Mouse (Mus musculus) small intestine, adult 10 weeks (tissue): Measurements from ENCODE around the gene Dld. TPM values are rescaled to one million over a fixed set of nuclear protein-coding genes. Genes with fewer than 3 reads are reported as not detected.

Experiments
- polyA plus RNA-seq: library from polyadenylated mRNA; stranded (reverse); fragments of 350-450 nt; fragmentation: Illumina TruSeq; extraction: RNeasy Lipid Tissue Mini Kit (QIAGEN cat#74804); gene quantifications from one replicate; pipeline ENCODE4 v1.2.3, GENCODE M21; 2014; ENCODE audit warnings: low replicate concordance

The Dld gene
- polyA plus RNA-seq, result 661 TPM

DNA sequence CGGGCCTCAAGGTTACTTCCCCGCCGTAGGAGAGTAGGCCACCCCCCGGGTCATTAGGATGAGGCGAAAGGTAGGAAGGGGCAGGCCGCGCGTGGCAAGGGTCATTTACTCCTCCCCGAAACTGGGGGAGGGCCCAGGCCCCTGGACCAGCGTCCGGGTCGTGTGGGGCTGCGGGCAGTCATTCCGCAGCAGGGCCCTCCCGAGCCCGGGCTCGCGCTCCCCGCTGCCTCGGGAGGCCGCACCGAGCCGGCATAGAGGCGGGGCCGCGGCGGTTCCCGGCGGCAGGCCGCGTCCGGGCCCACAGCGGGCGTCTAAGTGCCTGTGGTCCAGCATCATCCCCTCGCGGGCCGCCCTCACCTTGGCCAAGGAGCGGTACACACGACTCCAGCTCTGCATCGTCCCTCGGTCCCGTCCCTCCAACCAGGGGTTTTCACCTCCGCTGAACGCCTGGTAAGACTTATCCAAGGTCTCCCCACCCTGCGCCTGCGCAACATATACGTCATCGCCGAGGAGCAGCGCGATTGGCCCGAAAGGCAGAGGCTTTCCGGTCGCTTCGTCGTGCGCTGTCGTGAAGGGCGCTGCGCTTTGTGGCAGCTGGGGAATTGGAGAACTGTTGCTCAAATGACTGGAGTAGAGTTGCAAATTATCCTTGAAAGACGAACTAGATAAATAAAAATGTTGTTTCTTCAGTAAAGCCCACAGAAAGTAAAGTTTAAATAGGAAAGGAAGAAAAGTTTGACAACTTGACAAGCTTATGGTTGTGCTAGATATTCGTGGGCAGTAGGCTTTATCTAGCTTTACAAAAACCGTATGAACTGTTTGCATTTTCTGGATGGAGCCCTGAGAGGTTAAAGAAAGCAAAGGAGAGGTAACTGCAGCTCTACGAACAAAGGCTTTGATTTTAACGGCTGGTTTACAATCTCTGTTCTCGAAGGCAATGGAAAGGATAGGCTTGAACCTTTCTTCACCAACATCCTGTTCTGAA lies at the start of gene Dld:
Dld (minus strand) TSS at position 510 of the 985 bp plus-strand sequence.

DNA sequence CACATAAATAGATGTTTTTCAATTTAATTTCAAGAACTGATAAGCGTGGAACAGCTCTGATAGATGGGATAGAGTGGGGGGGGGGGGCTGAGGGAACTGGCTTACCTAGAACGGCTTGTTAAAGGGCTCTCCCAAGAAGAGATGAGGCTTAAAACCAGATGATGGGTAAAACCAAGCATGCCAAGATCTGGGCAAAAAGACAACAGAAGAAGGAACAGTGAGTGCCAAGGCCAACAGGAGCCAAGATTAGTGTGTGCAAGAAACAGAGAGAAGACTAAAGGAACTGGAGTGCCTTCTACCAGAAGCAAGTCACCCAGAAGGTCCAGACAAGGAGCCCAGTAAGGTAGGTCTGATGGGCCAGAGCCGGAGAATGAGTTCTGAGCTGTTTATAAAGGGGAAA lies 39.3 kb upstream of the Dld start, which contains the start of gene Slc26a3:
Slc26a3 (plus strand) TSS at position 301 of the 400 bp plus-strand sequence.

Other genes starting within 250 kb of the Dld start
- not detected for gene Gm6993, start 110.7 kb downstream of the Dld start, polyA plus RNA-seq
- 13.6 TPM for gene Lamb1, start 86.2 kb downstream of the Dld start, polyA plus RNA-seq
- 387 TPM for gene Slc26a3, start 39.4 kb upstream of the Dld start, polyA plus RNA-seq
- 28.6 TPM for gene Cbll1, start 148.2 kb upstream of the Dld start, polyA plus RNA-seq
- gene Slc26a4, start 208.5 kb upstream of the Dld start, polyA plus RNA-seq, result 0.11 TPM